Mouse (Mus musculus): ENCODE measurements around the gene Ufl1.
A peak's percentile ranks its signal among the peaks of the same experiment; 100 is the strongest.
"Not testable (repeated sequence)": the region's sequence is repeated elsewhere in the genome, so short reads cannot be mapped to it uniquely, and the experiment has no call there.

Ufl1 gene

GRCm38 (mm10) chr4:25281671-25282038 is at the start of gene Ufl1:
Gene Ufl1 (minus strand): TSS chr4:25281821.
- DNase-seq (ENCODE audit: low read depth in 1 of 2, low spot score in 2 of 2), result peak; percentile 88

GRCm38 (mm10) chr4:25325684-25326220 is 44.1 kb upstream of the Ufl1 start:
- no peak for DNase-seq (ENCODE audit: low read depth in 1 of 2, low spot score in 2 of 2)

GRCm38 (mm10) chr4:25322631-25323178 is 41.1 kb upstream of the Ufl1 start:
- DNase-seq (ENCODE audit: low read depth in 1 of 2, low spot score in 2 of 2), result no peak

- no peak for DNase-seq (ENCODE audit: low read depth in 1 of 2, low spot score in 2 of 2)
Measured at GRCm38 (mm10) chr4:25313767-25314166, 32.1 kb upstream of the Ufl1 start.

- DNase-seq (ENCODE audit: low read depth in 1 of 2, low spot score in 2 of 2), result not testable (repeated sequence)
Measured at GRCm38 (mm10) chr4:25285002-25285401, 3.4 kb upstream of the Ufl1 start.

- no peak for DNase-seq (ENCODE audit: low read depth in 1 of 2, low spot score in 2 of 2)
Measured at GRCm38 (mm10) chr4:25280938-25281670, 517 bp downstream of the Ufl1 start.

- no peak for DNase-seq (ENCODE audit: low read depth in 1 of 2, low spot score in 2 of 2)
Measured at GRCm38 (mm10) chr4:25272861-25273627, 8.6 kb downstream of the Ufl1 start.

- no peak for DNase-seq (ENCODE audit: low read depth in 1 of 2, low spot score in 2 of 2)
Measured at GRCm38 (mm10) chr4:25271926-25272325, 9.7 kb downstream of the Ufl1 start.

GRCm38 (mm10) chr4:25267144-25267543 is 14.5 kb downstream of the Ufl1 start:
- DNase-seq (ENCODE audit: low read depth in 1 of 2, low spot score in 2 of 2), result no peak

GRCm38 (mm10) chr4:25257822-25258398 is 23.7 kb downstream of the Ufl1 start:
- no peak for DNase-seq (ENCODE audit: low read depth in 1 of 2, low spot score in 2 of 2)

- DNase-seq (ENCODE audit: low read depth in 1 of 2, low spot score in 2 of 2), result no peak
Measured at GRCm38 (mm10) chr4:25242776-25243175, 38.8 kb downstream of the Ufl1 start, which contains the start of gene Fhl5. Gene Fhl5 (minus strand): TSS chr4:25242876.

GRCm38 (mm10) chr4:25235663-25236062 is 46.0 kb downstream of the Ufl1 start:
- DNase-seq (ENCODE audit: low read depth in 1 of 2, low spot score in 2 of 2), result not testable (repeated sequence)

- not testable (repeated sequence) for DNase-seq (ENCODE audit: low read depth in 1 of 2, low spot score in 2 of 2)
Measured at GRCm38 (mm10) chr4:25233767-25234166, 47.9 kb downstream of the Ufl1 start.

GRCm38 (mm10) chr4:25232546-25232945 is 49.1 kb downstream of the Ufl1 start:
- no peak for DNase-seq (ENCODE audit: low read depth in 1 of 2, low spot score in 2 of 2)

- DNase-seq (ENCODE audit: low read depth in 1 of 2, low spot score in 2 of 2), result no peak
Measured at GRCm38 (mm10) chr4:25227527-25227926, 54.1 kb downstream of the Ufl1 start.

- DNase-seq (ENCODE audit: low read depth in 1 of 2, low spot score in 2 of 2), result no peak
Measured at GRCm38 (mm10) chr4:25221927-25222326, 59.7 kb downstream of the Ufl1 start.

- DNase-seq (ENCODE audit: low read depth in 1 of 2, low spot score in 2 of 2), result no peak
Measured at GRCm38 (mm10) chr4:25213451-25213850, 68.2 kb downstream of the Ufl1 start.

GRCm38 (mm10) chr4:25206166-25206565 is 75.5 kb downstream of the Ufl1 start:
- no peak for DNase-seq (ENCODE audit: low read depth in 1 of 2, low spot score in 2 of 2)
